Mouse (Mus musculus): ENCODE results near the gene Fbl. TPM values are rescaled to one million over a fixed set of nuclear protein-coding genes. Genes with fewer than 3 reads are reported as not detected.

Fbl gene
- polyA plus RNA-seq, 1 experiment = 49.5 TPM

Other genes starting within 250 kb of the Fbl start
- gene Zfp974, start 240.2 kb upstream of the Fbl start, polyA plus RNA-seq (2012; rRNA removed) = 0.56 and 1.1 TPM in 2 replicates
- 0.92 and 1.4 TPM in 2 replicates for gene Zfp780b, start 190.5 kb upstream of the Fbl start, polyA plus RNA-seq (2012; rRNA removed)
- gene Zfp850, start 155.6 kb upstream of the Fbl start, polyA plus RNA-seq (2012; rRNA removed) = 0.40 and 0.63 TPM in 2 replicates
- gene Psmc4, start 119.6 kb upstream of the Fbl start, polyA plus RNA-seq (2012; rRNA removed) = 60.4 and 68.1 TPM in 2 replicates
- 0.46 and 1.2 TPM in 2 replicates for gene Fcgbp, start 98.5 kb upstream of the Fbl start, polyA plus RNA-seq (2012; rRNA removed)
- not detected in 2 replicates for gene 9530053A07Rik, start 40.2 kb upstream of the Fbl start, polyA plus RNA-seq (2012; rRNA removed)
- 22.4 and 29.4 TPM in 2 replicates for gene Dyrk1b, start 9.8 kb downstream of the Fbl start, polyA plus RNA-seq (2012; rRNA removed)
- 2.4 and 3.5 TPM in 2 replicates for gene Eid2, start 98.2 kb downstream of the Fbl start, polyA plus RNA-seq (2012; rRNA removed)
- 4.1 and 9.3 TPM in 2 replicates for gene Eid2b, start 108.0 kb downstream of the Fbl start, polyA plus RNA-seq (2012; rRNA removed)
- not detected in 2 replicates for gene Selenov, start 121.5 kb downstream of the Fbl start, polyA plus RNA-seq (2012; rRNA removed)
- gene Dll3, start 132.5 kb downstream of the Fbl start, polyA plus RNA-seq (2012; rRNA removed) = not detected in 2 replicates
- 37.9 and 45.7 TPM in 2 replicates for gene Timm50, start 142.4 kb downstream of the Fbl start, polyA plus RNA-seq (2012; rRNA removed)
- gene Supt5, start 169.0 kb downstream of the Fbl start, polyA plus RNA-seq (2012; rRNA removed) = 112 and 120 TPM in 2 replicates
- gene Rps16, start 180.9 kb downstream of the Fbl start, polyA plus RNA-seq (2012; rRNA removed) = 1,505 and 1,761 TPM in 2 replicates
- 64.0 and 66.4 TPM in 2 replicates for gene Plekhg2, start 202.9 kb downstream of the Fbl start, polyA plus RNA-seq (2012; rRNA removed)
- 106 and 138 TPM in 2 replicates for gene Zfp36, start 210.5 kb downstream of the Fbl start, polyA plus RNA-seq (2012; rRNA removed)
- 26.6 and 31.5 TPM in 2 replicates for gene Med29, start 223.0 kb downstream of the Fbl start, polyA plus RNA-seq (2012; rRNA removed)
- gene Paf1, start 223.2 kb downstream of the Fbl start, polyA plus RNA-seq (2012; rRNA removed) = 85.1 and 88.6 TPM in 2 replicates